Mouse (Mus musculus): ENCODE measurements at regions not wholly inside any gene's neighbourhood (a gene's known extent, or its start where the extent isn't known, plus 50 kb on each side); places are given as distances from the start of the nearest gene placed in this dataset.

GRCm38 (mm10) chr6:127317309-127317708 lies 129.3 kb upstream of the Parp11 start:
- no peak for DNase-seq

GRCm38 (mm10) chr6:127318746-127319582 lies 127.7 kb upstream of the Parp11 start:
- DNase-seq = no peak

GRCm38 (mm10) chr6:127320600-127320999 lies 126.0 kb upstream of the Parp11 start:
- DNase-seq = no peak

DNA sequence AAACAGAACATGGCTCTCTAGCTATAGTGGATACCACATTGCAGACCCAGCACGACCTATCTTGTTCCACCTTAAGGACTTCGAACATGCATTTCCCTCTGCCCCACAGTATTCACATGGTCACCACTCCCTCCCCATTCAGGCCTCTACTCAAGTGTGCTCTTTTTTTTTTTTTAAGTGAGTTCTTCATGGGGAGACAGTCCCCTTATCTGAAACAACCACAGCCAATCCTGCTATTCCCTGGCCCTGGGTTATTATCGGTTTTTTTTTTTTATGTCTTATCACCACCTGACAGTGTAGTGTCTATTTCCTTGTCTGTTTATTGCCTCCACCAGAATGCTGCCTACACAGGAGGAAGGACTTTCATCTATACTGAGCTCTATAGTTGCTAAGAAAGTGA lies 125.6 kb upstream of the Parp11 start:
- no peak for DNase-seq

- DNase-seq = no peak
Observed at GRCm38 (mm10) chr6:127322398-127322797, 124.2 kb upstream of the Parp11 start.

DNA sequence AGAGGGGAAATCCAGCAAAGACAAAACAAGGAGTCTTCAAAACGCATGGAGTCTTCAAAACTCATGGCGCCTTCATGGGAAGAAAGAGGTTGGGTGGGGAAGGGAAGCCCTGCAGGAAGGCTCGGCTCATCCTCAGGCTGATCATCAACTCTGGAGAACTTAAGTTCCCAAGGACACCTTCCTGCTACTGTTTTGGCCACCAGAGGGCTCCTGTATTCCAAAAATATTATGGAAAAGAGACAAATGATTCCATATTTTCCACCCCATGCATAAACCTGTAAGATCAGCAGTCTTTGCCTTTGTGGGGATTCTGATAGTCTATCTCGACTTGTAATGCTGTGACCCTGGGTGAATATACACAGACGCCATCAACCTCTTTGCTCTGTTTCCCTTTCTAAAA lies 121.7 kb upstream of the Parp11 start:
- peak; percentile 19 for DNase-seq

GRCm38 (mm10) chr6:127325596-127326332 lies 120.9 kb upstream of the Parp11 start:
- DNase-seq = no peak

GRCm38 (mm10) chr6:127326333-127326729 lies 120.3 kb upstream of the Parp11 start:
- no peak for DNase-seq

- DNase-seq = peak; percentile 10
Observed at GRCm38 (mm10) chr6:127329191-127330014, 117.2 kb upstream of the Parp11 start.

GRCm38 (mm10) chr6:127330015-127330705 lies 116.5 kb upstream of the Parp11 start:
- peak; percentile 85 for DNase-seq

GRCm38 (mm10) chr6:127331091-127331490 lies 115.5 kb upstream of the Parp11 start:
- DNase-seq = peak; percentile 25

DNA sequence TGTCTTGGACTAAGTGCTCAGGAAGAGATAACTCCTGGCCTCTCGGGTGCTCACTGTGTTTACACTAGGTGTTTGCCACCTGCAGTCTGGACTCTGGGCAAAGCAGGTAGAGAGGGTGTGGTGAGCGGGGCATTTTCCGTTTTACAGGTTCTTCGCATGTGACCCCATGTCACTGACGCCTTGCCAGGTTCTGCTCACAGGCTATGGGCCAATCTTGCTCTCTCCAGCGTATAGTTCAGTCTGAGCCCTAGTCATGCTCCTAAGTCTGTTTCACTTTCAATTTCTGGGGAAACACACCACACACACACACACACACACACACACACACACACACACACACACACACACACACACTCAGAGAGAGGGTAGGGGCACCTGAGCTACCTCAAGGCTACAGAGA lies 112.4 kb upstream of the Parp11 start:
- DNase-seq = no peak

- no peak for DNase-seq
Observed at GRCm38 (mm10) chr6:127335462-127335886, 111.2 kb upstream of the Parp11 start.

DNA sequence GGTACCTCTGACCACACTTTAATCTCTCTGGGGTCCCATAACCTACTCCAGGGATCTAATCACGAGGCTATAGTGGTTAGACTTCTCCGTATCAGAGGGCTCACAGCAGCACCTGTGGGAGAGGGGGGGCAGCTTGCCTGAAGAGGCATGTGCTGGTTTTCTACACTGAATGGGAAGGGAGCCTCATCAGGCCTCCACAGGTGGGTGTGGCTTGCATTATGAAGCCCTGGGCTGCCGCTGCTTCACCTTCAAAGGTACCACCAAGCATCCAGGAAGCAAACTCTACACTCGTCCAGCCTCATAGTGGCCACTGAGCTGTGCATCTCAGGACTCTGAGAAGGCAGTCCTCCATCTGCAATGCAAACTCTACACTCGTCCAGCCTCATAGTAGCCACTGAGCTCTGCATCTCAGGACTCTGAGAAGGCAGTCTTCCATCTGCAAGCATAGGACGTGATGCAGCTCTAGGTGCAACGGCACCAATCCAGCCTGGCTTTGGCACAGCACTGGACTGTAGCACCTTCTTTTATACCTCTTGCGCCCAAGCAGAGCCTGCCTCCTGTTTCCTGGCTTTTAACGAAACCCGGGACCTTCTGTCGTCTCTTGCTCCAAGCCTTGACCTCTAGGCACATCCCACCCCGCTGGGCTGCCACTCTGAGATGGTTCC lies 110.5 kb upstream of the Parp11 start:
- DNase-seq = no peak

GRCm38 (mm10) chr6:127336681-127337397 lies 109.8 kb upstream of the Parp11 start:
- DNase-seq = no peak

DNA sequence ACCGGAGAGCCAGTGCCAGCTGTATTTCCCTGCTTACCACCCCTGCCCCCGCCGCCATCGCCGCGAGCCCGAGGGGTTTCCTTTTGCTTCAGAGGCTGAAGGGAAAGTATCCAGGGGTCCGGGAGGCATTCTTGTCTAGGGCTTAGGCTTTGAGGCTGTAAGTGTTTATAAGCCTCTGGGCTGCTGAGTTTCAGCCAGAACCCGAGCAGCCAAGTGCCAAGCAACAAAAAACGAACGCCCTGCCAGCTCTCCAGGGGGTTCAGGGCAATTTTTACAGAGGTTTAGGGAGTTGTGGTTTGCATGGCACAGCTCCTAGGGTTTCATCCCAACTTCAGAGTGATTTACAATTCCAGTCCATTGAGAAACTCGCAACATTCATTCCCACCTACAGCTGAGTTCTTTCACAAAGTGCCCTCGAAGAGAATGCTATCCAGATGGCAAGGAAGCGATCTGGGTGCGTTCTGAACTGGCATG lies 109.2 kb upstream of the Parp11 start:
- no peak for DNase-seq

DNA sequence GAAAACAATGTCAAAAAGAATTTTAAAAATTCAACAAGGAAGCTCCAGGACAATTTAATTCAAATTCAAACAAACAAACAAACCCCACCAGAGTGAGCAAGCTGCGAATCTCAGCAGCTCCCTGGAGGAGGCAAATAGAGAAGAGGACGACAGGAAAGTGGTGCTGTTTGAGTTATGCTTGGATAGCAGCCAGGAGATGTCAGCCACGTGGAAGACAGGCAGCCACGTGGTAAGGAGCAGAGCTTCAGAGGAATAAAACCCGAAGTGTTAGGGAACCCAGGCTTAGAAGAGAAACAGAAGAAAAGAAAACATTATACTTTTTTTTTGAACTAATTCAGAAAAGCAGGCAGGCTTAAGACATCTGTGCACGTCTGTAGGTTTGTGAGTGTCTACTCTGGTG lies 108.2 kb upstream of the Parp11 start:
- DNase-seq = no peak

DNA sequence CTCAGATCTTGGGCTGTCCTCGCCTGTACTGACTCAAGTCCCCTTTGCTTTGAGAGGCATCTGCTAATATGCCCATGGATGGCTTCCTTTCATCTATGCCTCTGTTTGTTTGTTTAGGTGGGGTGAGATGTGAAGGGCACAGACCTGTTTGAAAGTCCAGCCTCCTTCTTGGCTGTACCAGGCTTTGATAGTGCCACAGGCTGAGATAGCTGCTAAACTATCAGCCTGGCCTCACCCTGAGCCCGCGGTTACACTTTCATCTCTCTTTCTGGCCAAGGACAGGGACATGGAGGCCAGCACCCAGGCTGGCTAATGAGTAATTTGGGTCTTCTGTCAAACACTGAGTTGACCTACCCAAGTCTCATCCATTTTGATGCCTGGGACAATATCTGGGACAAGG lies 105.0 kb upstream of the Parp11 start:
- no peak for DNase-seq

DNA sequence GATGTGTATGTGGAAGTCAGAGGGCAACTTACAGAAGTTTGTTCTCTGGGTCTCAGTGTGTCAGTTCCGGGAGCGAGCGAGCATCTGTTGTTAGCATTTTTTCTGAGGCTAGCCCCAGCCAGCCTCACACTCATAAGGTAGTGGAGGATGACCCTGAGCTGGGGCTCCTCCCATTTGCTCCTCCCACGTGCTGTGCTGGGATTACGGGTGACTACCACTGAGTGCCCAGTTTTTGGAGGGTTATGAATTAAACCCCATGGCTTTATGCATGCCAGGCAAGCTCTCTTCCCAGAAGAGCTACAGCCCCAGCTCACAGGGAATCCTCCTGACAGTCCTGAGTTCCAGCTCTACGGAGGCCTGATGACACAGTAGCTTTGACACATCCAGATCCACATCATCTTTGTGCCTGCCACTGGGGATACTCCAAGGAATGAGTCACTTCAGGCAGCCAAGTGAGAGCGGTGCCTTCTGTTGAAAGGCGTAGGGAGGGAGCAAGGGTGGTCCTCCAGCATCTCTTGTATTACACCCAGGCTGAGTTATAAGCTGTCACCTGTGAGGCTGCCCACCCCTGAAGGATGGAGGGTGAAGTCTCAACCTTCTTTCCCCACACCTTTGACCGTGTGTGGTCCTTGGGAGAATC lies 97.8 kb upstream of the Parp11 start:
- DNase-seq = no peak

DNA sequence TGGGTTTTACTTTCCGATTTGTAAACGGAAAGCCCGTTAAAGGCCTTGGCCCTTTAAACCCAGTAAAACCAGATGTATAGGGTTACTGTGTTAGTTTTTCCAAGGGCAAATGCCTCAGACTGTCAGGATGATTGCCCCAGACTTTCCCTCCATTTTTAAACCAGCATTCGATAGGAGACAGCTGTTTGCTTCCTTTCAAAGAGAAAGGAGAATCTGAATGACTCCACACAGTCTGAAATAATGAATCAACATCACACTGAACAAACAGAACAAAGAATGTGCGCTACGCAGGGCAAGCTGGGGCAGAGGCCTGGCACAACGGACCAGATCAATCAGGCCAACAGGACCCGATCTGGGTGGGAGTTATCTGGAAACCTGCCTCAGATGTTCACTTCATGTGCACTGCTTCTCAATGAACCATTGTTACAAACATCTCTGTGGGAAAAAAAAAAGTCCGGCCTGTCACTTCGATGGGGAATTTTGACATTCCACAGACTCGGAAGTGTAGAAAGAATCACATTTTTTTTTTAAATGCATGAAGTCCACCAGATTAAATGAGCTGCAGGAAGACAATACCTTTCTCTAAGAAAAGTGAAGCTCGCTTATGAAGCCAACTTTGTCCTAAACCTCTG lies 97.0 kb upstream of the Parp11 start:
- DNase-seq = no peak
